Mouse (Mus musculus) kidney, embryonic 14.5 days (tissue): Measurements from ENCODE around the gene Gas2. TPM values are rescaled to one million over a fixed set of nuclear protein-coding genes. Genes with fewer than 3 reads are reported as not detected.
A peak's percentile ranks its signal among the peaks of the same experiment; 100 is the strongest.

ENCODE experiments used
- ATAC-seq: fragments of 200-750 bp; cut with Nextera tagmentation; 2 replicates; pipeline ENCODE4 v1.8.0; 2017; ENCODE audit warnings: moderate number of reproducible peaks, mild to moderate bottlenecking, moderate TSS enrichment, moderate library complexity; ENCODE audit not compliant: low FRiP score, low TSS enrichment
- H3K27ac ChIP-seq: fragments of 300-500 bp; sonication (generic); 2 replicates; pipeline ENCODE4 v1.5.1; 2014; ENCODE audit warnings: low read depth, mild to moderate bottlenecking, low read length, moderate library complexity, mixed read lengths
- H3K27me3 ChIP-seq: fragments of 300-500 bp; sonication (generic); 2 replicates; pipeline ENCODE4 v1.6.1; 2014; ENCODE audit warnings: mild to moderate bottlenecking, low read length; ENCODE audit not compliant: control insufficient read depth, insufficient read depth
- H3K36me3 ChIP-seq: fragments of 300-500 bp; sonication (generic); 2 replicates; pipeline ENCODE4 v1.6.1; 2014; ENCODE audit warnings: low read length, mixed read lengths; ENCODE audit not compliant: control insufficient read depth, insufficient read depth
- H3K4me1 ChIP-seq: fragments of 300-500 bp; sonication (generic); 2 replicates; pipeline ENCODE4 v1.6.1; 2014; ENCODE audit warnings: low read length, mixed read lengths; ENCODE audit not compliant: control insufficient read depth, insufficient read depth
- H3K4me2 ChIP-seq: fragments of 300-500 bp; sonication (generic); replicated peaks from 2 replicates; pipeline ENCODE4 v1.6.1; 2014; ENCODE audit warnings: low read depth, mild to moderate bottlenecking, low read length
- H3K4me3 ChIP-seq: fragments of 300-500 bp; sonication (generic); 2 replicates; pipeline ENCODE4 v1.5.1; 2014; ENCODE audit warnings: mild to moderate bottlenecking, low read length
- H3K9ac ChIP-seq: fragments of 300-500 bp; sonication (generic); 2 replicates; pipeline ENCODE4 v1.6.1; 2014; ENCODE audit warnings: low read depth, mild to moderate bottlenecking, low read length, moderate library complexity
- H3K9me3 ChIP-seq: fragments of 300-500 bp; sonication (generic); 2 replicates; pipeline ENCODE4 v1.6.1; 2016; ENCODE audit warnings: low read length; ENCODE audit not compliant: control insufficient read depth
- WGBS: fragments of 180-500 bp; shearing (Covaris S2); extraction: QIAGEN DNeasy Blood & Tissue Kit; methylation state at CpG from one replicate; pipeline ENCODE4 v1.1.7; 2014; 5-methylcytosine and 5-hydroxymethylcytosine counted together
- polyA plus RNA-seq: library from polyadenylated mRNA; unstranded; fragments of >200 nt; fragmentation: Nextera tagmentation; extraction: Ambion mirVana; gene quantifications from 2 replicates; pipeline ENCODE4 v1.2.1, GENCODE M21; 2014

Gas2 gene
- polyA plus RNA-seq, 1 experiment from 2014 or later = 77.5 TPM

DNA sequence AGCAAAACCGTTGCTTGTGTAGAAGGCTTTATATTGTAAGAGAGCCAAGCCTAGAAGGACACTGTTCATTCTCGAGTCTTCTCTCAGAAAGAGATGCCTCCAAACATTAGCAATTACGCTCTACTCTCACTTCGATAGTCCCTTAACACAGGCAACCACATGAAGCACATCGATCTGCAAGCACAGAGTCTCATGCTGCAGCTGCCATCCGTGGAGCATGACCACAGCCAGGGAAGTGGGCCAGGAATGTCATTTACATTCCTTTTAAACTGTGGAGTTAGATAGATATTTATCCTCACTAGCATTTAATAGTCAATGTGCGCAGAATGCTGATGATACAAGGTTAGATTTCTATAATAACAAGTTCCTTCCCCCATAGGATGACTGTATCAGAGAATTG is 21.3 kb upstream of the Gas2 start:
- Histone ChIP-seq H3K9me3 (no peaks in the 10 kb centered on the region), H3K4me1 (peaks cover 5% of the 10 kb centered on the region; the same call in 1 of the 2 replicates), H3K4me3 (no peak overlapping the region), H3K27ac (no peak overlapping the region), H3K27me3 (no peaks in the 10 kb centered on the region), H3K36me3 (no peaks in the 10 kb centered on the region), H3K4me2 (no peak overlapping the region), H3K9ac (0 out of 2 replicates have a peak overlapping the region, but pooled peaks have one; percentile 7)
- ATAC-seq = no peak
- 69% methylated on average over 7 of the region's 7 CpGs for WGBS

DNA sequence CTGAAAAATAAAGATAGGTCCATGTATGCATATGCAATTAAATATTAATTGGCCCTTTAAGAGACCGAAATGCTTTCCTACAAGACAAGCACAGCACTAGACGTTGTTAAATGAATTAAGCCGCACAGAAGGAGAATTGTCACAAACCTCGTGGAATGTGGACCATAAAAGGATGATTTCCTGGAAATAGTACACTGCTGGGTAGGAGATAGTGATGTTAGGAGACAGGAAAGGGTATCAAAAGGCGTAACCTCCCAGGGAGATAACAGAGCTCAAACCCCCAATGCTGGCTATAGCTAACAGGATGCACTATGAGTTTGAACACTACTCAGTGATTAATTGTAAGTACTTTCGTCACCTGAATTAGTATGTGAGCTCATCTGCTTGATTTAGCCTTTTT is 10.9 kb upstream of the Gas2 start:
- Histone ChIP-seq H3K27ac (no peak overlapping the region), H3K4me2 (no peak overlapping the region), H3K9ac (no peak overlapping the region), H3K27me3 (no peaks in the 10 kb centered on the region), H3K9me3 (no peaks in the 10 kb centered on the region), H3K4me1 (no peaks in the 10 kb centered on the region), H3K4me3 (no peak overlapping the region), H3K36me3 (no peaks in the 10 kb centered on the region)
- no peak for ATAC-seq
- WGBS = 82% methylated on average over 6 of the region's 6 CpGs

DNA sequence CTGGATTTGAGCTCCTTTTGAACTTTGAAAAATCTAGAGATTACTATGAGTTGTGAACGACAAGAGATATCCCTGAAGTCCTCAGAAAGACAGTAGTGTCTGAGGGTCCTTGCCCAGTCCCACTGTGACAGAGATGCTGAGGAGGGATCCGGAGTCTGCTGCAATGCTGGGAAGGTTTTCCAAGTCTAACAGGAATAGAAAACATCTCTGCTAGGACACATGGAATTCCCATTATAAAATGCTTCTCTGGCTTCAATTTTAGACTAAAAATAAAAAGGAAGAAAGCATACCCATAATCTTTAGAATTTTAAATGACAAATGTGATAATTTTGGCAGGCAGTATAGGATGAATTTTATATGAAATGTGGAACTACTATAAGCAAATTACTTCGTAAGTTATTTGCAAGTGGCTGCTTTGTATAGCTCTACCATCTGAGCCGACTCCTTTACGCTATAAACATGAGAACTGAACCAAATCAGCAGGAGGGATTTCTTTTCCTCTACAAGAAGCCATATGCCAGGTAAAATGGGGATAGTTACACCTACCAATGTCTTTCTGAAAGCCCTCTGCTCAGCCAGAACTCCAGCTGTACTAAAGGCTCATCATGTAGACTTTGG is 9.8 kb upstream of the Gas2 start:
- Histone ChIP-seq H3K4me1 (no peaks in the 10 kb centered on the region), H3K27me3 (no peaks in the 10 kb centered on the region), H3K9me3 (no peaks in the 10 kb centered on the region), H3K36me3 (no peaks in the 10 kb centered on the region; the same call in 1 of the 2 replicates), H3K27ac (no peak overlapping the region), H3K9ac (no peak overlapping the region), H3K4me2 (no peak overlapping the region), H3K4me3 (no peak overlapping the region)
- 93% methylated on average over 5 of the region's 5 CpGs for WGBS
- no peak for ATAC-seq

DNA sequence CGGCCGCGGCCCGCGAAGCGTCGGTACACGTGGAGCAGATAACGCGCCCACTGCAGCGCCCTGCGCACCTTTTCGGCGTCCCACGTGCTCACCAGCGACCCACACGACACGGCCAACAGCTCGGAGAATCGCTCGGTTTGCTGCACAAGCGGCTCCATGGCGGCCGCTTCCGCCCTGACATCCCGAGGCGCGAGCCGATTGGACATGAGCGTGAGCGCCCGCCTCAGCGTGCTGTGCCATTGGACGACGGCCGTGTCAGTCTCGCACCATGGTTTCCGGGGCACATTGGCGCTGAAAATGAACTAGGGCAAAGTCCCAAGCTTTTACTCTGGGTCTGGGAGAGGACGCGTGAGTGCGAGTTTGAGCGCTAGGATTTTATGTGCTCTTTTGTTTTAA is 280 bp downstream of the Gas2 start, which contains the start of gene Fancf:
Fancf (minus strand) TSS at position 171 of the 396 bp plus-strand sequence.
- peak within 1 kb of the TSS; percentile 95 for H3K27ac ChIP-seq
- H3K9me3 ChIP-seq = no peaks in the 10 kb centered on the region
- H3K4me1 ChIP-seq = peaks cover 12% of the 10 kb centered on the region
- peak within 1 kb of the TSS; percentile 67 for H3K4me2 ChIP-seq
- H3K36me3 ChIP-seq = no peaks in the 10 kb centered on the region
- no peaks in the 10 kb centered on the region for H3K27me3 ChIP-seq
- ATAC-seq = peak; percentile 98
- WGBS = under 1% methylated on average over 43 of the region's 43 CpGs
- H3K9ac ChIP-seq = peak within 1 kb of the TSS; percentile 92
- H3K4me3 ChIP-seq = peak within 1 kb of the TSS; percentile 71

DNA sequence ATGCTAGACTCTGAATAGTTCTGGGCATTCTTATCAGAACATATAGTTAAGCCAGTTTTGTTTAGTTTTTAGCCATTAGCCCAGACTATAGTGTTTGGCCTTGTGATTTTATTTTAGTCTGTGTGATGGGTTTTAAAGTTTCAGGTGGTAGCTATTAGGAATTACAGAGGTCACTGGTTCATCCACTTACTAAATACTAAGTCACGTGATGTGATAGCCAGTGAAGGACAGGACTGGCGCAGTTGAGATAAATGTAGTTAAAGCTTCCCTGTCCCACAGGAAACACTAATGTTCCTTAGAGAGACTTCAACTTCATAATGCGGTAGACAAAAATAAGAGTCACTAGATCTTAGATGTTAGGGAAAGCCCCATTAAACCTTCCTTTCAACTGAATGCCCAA is 1.0 kb downstream of the Gas2 start:
- 64% methylated on average over 3 of the region's 3 CpGs for WGBS
- H3K9me3 ChIP-seq = no peaks in the 10 kb centered on the region
- H3K36me3 ChIP-seq = no peaks in the 10 kb centered on the region
- peaks cover 12% of the 10 kb centered on the region for H3K4me1 ChIP-seq
- H3K27me3 ChIP-seq = no peaks in the 10 kb centered on the region
- H3K9ac ChIP-seq = peak overlapping the region; percentile 92; the same call in 1 of the 2 replicates
- ATAC-seq = no peak
- H3K27ac ChIP-seq = peak overlapping the region; percentile 95; the same call in 1 of the 2 replicates
- H3K4me3 ChIP-seq = peak overlapping the region; percentile 71
- H3K4me2 ChIP-seq = peak overlapping the region; percentile 67

DNA sequence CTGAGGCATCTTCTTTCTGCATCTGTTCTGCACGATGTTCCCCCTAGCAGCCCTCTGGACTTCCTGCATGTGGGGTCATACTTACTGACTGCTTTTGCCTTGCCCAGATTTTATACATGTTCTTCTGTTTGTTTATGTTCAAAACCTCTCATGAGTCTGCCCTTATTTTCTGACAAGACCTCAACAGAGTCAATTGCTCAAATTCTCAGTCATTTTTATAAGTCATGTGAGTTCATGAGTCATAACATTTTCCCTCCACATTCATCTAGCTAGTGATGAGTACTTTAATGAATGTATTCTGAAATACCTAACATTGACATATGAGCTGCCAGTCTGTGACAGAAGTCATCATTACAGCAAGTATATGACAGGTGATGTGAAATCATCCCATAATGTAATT is 3.5 kb downstream of the Gas2 start:
- 45% methylated on average over 1 of the region's 1 CpGs for WGBS
- no peaks in the 10 kb centered on the region for H3K27me3 ChIP-seq
- H3K9me3 ChIP-seq = no peaks in the 10 kb centered on the region
- H3K4me2 ChIP-seq = no peak overlapping the region
- peaks cover 12% of the 10 kb centered on the region for H3K4me1 ChIP-seq
- no peak overlapping the region for H3K4me3 ChIP-seq
- no peak overlapping the region for H3K9ac ChIP-seq
- no peak overlapping the region for H3K27ac ChIP-seq
- ATAC-seq = no peak
- no peaks in the 10 kb centered on the region; the same call in 1 of the 2 replicates for H3K36me3 ChIP-seq

DNA sequence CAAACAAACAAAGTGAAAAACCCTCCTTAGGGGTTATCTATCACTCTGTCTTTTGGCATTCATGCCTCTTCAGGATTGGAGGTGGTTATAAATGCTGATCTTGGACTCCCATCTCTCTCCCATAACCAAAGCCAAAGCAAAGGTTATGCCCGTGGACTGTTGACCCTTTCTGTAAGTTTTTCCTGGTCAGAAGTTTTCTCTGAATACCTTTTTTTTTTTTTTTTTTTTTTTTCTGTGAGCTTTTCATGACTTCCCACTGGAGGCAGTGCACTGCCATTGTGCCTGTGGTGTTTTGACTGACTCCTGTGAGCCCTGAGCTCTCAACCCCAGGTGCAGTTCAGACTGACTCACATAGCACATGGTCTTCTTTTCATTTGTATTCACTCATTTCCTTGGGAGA is 6.2 kb downstream of the Gas2 start:
- no peak for ATAC-seq
- peaks cover 2% of the 10 kb centered on the region; the same call in 1 of the 2 replicates for H3K4me1 ChIP-seq
- no peak overlapping the region for H3K4me2 ChIP-seq
- WGBS = 87% methylated on average over 1 of the region's 1 CpGs
- H3K27ac ChIP-seq = no peak overlapping the region
- no peaks in the 10 kb centered on the region; the same call in 1 of the 2 replicates for H3K36me3 ChIP-seq
- no peaks in the 10 kb centered on the region for H3K27me3 ChIP-seq
- H3K4me3 ChIP-seq = no peak overlapping the region
- H3K9me3 ChIP-seq = no peaks in the 10 kb centered on the region
- no peak overlapping the region for H3K9ac ChIP-seq

DNA sequence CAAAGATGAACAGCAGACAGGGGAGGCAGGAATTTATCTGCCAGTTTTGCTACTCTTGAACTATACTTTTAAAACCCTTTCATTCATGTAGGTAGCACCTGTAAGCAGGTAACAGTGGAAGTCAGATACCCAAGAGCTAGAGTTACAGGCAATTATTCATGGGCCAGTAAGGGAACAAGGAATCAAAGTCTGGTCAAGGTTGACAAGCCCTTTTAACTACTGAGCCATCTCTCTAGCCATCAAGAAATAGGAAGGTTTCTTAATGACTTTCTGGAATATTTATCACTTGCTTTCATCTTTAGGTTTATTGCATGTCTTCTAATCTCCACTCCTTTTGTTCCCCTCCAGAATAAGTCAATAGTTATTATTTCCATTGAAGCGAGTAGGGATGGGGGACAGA is 10.2 kb downstream of the Gas2 start:
- no peak overlapping the region for H3K9ac ChIP-seq
- WGBS = 38% methylated on average over 1 of the region's 1 CpGs
- no peak overlapping the region for H3K27ac ChIP-seq
- no peak overlapping the region for H3K4me2 ChIP-seq
- no peaks in the 10 kb centered on the region; the same call in 1 of the 2 replicates for H3K36me3 ChIP-seq
- H3K27me3 ChIP-seq = no peaks in the 10 kb centered on the region
- peak; percentile 62; the same call in 1 of the 2 replicates for ATAC-seq
- no peak overlapping the region for H3K4me3 ChIP-seq
- no peaks in the 10 kb centered on the region for H3K9me3 ChIP-seq
- no peaks in the 10 kb centered on the region for H3K4me1 ChIP-seq

DNA sequence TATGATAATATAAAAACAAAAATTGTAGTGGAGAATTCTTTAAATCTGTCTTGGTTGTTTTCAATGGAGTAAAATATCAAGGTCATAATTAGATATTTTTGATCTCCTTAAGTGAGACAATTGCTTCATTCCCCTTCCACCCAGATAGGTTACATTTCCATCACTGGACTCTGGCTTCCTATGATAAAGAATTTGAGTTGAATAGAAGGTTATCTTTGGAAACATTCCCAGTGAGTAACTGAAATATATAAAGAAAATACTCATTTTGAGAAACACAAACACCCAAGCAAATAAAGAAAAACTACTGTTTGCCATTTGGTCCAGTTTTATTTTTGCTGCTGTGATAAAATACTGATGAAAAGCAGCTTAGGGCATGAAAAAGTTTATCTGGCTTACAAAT is 10.8 kb downstream of the Gas2 start:
- Histone ChIP-seq H3K4me1 (no peaks in the 10 kb centered on the region), H3K4me3 (no peak overlapping the region), H3K9me3 (no peaks in the 10 kb centered on the region), H3K9ac (no peak overlapping the region), H3K27ac (no peak overlapping the region), H3K36me3 (no peaks in the 10 kb centered on the region; the same call in 1 of the 2 replicates), H3K27me3 (no peaks in the 10 kb centered on the region), H3K4me2 (no peak overlapping the region)
- ATAC-seq = no peak
